Mouse (Mus musculus) retina, adult 2 months (tissue): ENCODE results near the gene Trim69.
"Not testable (repeated sequence)": the region's sequence is repeated elsewhere in the genome, so short reads cannot be mapped to it uniquely, and the experiment has no call there.

ENCODE experiments used
- DNase-seq: peaks from one replicate; pipeline ENCODE4 v3.0.0-alpha.2; 2012; ENCODE audit warnings: low read depth, low spot score

Gene Trim69

GRCm38 (mm10) chr2:122210534-122211228 lies 50.2 kb downstream of the Trim69 start:
- DNase-seq = no peak

- DNase-seq = not testable (repeated sequence)
These were observed 56.6 kb downstream of the Trim69 start for GRCm38 (mm10) chr2:122217075-122217474.

GRCm38 (mm10) chr2:122218234-122218633 lies 57.7 kb downstream of the Trim69 start:
- no peak for DNase-seq

GRCm38 (mm10) chr2:122221378-122221777 lies 60.9 kb downstream of the Trim69 start:
- DNase-seq = no peak

- DNase-seq = no peak
These were observed 61.3 kb downstream of the Trim69 start for GRCm38 (mm10) chr2:122221798-122222197.

GRCm38 (mm10) chr2:122222272-122222671 lies 61.8 kb downstream of the Trim69 start:
- DNase-seq = no peak

GRCm38 (mm10) chr2:122223654-122224053 lies 63.2 kb downstream of the Trim69 start:
- no peak for DNase-seq
